Mouse (Mus musculus): ENCODE data around the gene Slc7a8. TPM values are rescaled to one million over a fixed set of nuclear protein-coding genes. Genes with fewer than 3 reads are reported as not detected.

Slc7a8 gene
- total and polyA plus RNA-seq, 2 experiments from 2014 or later, result 13.3 to 14.5 TPM

GRCm38 (mm10) chr14:54752938-54753337 is 28.8 kb downstream of the Slc7a8 start:
- TF ChIP-seq CTCF (IDR thresholded peaks at IDR 0.05; ENCODE audit: low read depth), result no peak
- ATAC-seq (no peak), DNase-seq (no peak)
- Histone ChIP-seq H3K4me1 (ENCODE audit: insufficient read depth) (no peaks in the 10 kb centered on the region), H3K27ac (ENCODE audit: low read depth, low read length) (no peak overlapping the region), H3K9ac (no peak overlapping the region), H3K9me3 (ENCODE audit: low read length) (no peaks in the 10 kb centered on the region), H3K36me3 (ENCODE audit: insufficient read depth) (no peaks in the 10 kb centered on the region), H3K4me3 (ENCODE audit: low read depth, low read length) (no peak overlapping the region), H3K27me3 (ENCODE audit: insufficient read depth, low read length) (no peaks in the 10 kb centered on the region), H3K4me2 (ENCODE audit: low read depth) (no peak overlapping the region)
- 79% methylated on average over 6 of the region's 6 CpGs for WGBS

DNA sequence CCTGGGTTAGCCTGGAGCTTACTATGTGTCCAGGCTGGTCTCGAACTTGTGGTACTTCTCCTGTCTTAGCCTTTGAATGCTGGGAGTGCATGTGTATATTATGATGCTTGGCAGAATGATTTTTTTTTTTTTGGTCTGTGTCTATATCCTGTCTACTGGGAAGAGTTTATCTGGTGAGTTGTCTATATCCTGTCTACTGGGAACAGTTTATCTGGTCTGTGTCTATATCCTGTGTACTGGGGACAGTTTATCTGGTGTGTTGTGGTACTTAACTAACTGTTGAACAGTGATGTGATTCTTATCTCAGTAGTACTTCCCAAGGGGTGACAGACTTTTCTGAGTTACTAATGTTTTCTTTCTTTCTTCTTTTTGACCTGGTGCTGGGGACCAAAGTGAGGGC is 30.0 kb downstream of the Slc7a8 start:
- no peak for ATAC-seq
- H3K4me3 ChIP-seq (ENCODE audit: low read depth, low read length), result no peak overlapping the region
- H3K4me1 ChIP-seq (ENCODE audit: insufficient read depth), result no peaks in the 10 kb centered on the region
- H3K9me3 ChIP-seq (ENCODE audit: low read length), result no peaks in the 10 kb centered on the region
- no peaks in the 10 kb centered on the region for H3K27me3 ChIP-seq (ENCODE audit: insufficient read depth, low read length)
- no peak overlapping the region for H3K27ac ChIP-seq (ENCODE audit: low read depth, low read length)
- no peak for DNase-seq
- H3K4me2 ChIP-seq (ENCODE audit: low read depth), result no peak overlapping the region
- H3K36me3 ChIP-seq (ENCODE audit: insufficient read depth), result peaks cover 3% of the 10 kb centered on the region; the same call in 1 of the 2 replicates
- 90% methylated on average over 1 of the region's 1 CpGs for WGBS
- H3K9ac ChIP-seq, result no peak overlapping the region
- no peak for TF ChIP-seq CTCF (IDR thresholded peaks at IDR 0.05; ENCODE audit: low read depth)

- H3K9ac ChIP-seq, result no peak overlapping the region
- no peaks in the 10 kb centered on the region for H3K4me1 ChIP-seq (ENCODE audit: insufficient read depth)
- no peaks in the 10 kb centered on the region for H3K27me3 ChIP-seq (ENCODE audit: insufficient read depth, low read length)
- no peak for TF ChIP-seq CTCF (IDR thresholded peaks at IDR 0.05; ENCODE audit: low read depth)
- no peak overlapping the region for H3K27ac ChIP-seq (ENCODE audit: low read depth, low read length)
- H3K36me3 ChIP-seq (ENCODE audit: insufficient read depth), result peaks cover 4% of the 10 kb centered on the region; the same call in 1 of the 2 replicates
- no peak overlapping the region for H3K4me2 ChIP-seq (ENCODE audit: low read depth)
- DNase-seq, result no peak
- no peak overlapping the region for H3K4me3 ChIP-seq (ENCODE audit: low read depth, low read length)
- no peaks in the 10 kb centered on the region for H3K9me3 ChIP-seq (ENCODE audit: low read length)
- WGBS, result 77% methylated on average over 4 of the region's 4 CpGs
- ATAC-seq, result no peak
These were observed 32.5 kb downstream of the Slc7a8 start for GRCm38 (mm10) chr14:54749238-54749637.

- no peaks in the 10 kb centered on the region for H3K27me3 ChIP-seq (ENCODE audit: insufficient read depth, low read length)
- peaks cover 4% of the 10 kb centered on the region; the same call in 1 of the 2 replicates for H3K36me3 ChIP-seq (ENCODE audit: insufficient read depth)
- TF ChIP-seq CTCF (IDR thresholded peaks at IDR 0.05; ENCODE audit: low read depth), result no peak
- ATAC-seq, result no peak
- H3K9me3 ChIP-seq (ENCODE audit: low read length), result no peaks in the 10 kb centered on the region
- H3K4me2 ChIP-seq (ENCODE audit: low read depth), result no peak overlapping the region
- no peak overlapping the region for H3K27ac ChIP-seq (ENCODE audit: low read depth, low read length)
- no peak for DNase-seq
- 83% methylated on average over 16 of the region's 16 CpGs for WGBS
- H3K9ac ChIP-seq, result no peak overlapping the region
- no peak overlapping the region for H3K4me3 ChIP-seq (ENCODE audit: low read depth, low read length)
- H3K4me1 ChIP-seq (ENCODE audit: insufficient read depth), result no peaks in the 10 kb centered on the region
These were observed 33.5 kb downstream of the Slc7a8 start for GRCm38 (mm10) chr14:54747942-54748917.

GRCm38 (mm10) chr14:54746038-54746437 is 35.7 kb downstream of the Slc7a8 start:
- TF ChIP-seq CTCF (IDR thresholded peaks at IDR 0.05; ENCODE audit: low read depth), result no peak
- Histone ChIP-seq H3K9me3 (ENCODE audit: low read length) (no peaks in the 10 kb centered on the region), H3K27me3 (ENCODE audit: insufficient read depth, low read length) (no peaks in the 10 kb centered on the region), H3K36me3 (ENCODE audit: insufficient read depth) (peaks cover 4% of the 10 kb centered on the region; the same call in 1 of the 2 replicates), H3K27ac (ENCODE audit: low read depth, low read length) (no peak overlapping the region), H3K4me3 (ENCODE audit: low read depth, low read length) (no peak overlapping the region), H3K4me2 (ENCODE audit: low read depth) (no peak overlapping the region), H3K9ac (no peak overlapping the region), H3K4me1 (ENCODE audit: insufficient read depth) (no peaks in the 10 kb centered on the region)
- 94% methylated on average over 9 of the region's 9 CpGs for WGBS
- ATAC-seq (no peak), DNase-seq (no peak)

- H3K4me3 ChIP-seq (ENCODE audit: low read depth, low read length), result no peak overlapping the region
- no peak overlapping the region for H3K9ac ChIP-seq
- no peaks in the 10 kb centered on the region for H3K27me3 ChIP-seq (ENCODE audit: insufficient read depth, low read length)
- no peak for DNase-seq
- H3K36me3 ChIP-seq (ENCODE audit: insufficient read depth), result peaks cover 4% of the 10 kb centered on the region; the same call in 1 of the 2 replicates
- 80% methylated on average over 8 of the region's 8 CpGs for WGBS
- TF ChIP-seq CTCF (IDR thresholded peaks at IDR 0.05; ENCODE audit: low read depth), result no peak
- no peak for ATAC-seq
- H3K27ac ChIP-seq (ENCODE audit: low read depth, low read length), result no peak overlapping the region
- no peaks in the 10 kb centered on the region for H3K4me1 ChIP-seq (ENCODE audit: insufficient read depth)
- H3K9me3 ChIP-seq (ENCODE audit: low read length), result no peaks in the 10 kb centered on the region
- no peak overlapping the region for H3K4me2 ChIP-seq (ENCODE audit: low read depth)
These were observed 37.3 kb downstream of the Slc7a8 start for GRCm38 (mm10) chr14:54744473-54744872.

- ATAC-seq, result no peak
- Histone ChIP-seq H3K9ac (no peak overlapping the region), H3K4me2 (ENCODE audit: low read depth) (no peak overlapping the region), H3K9me3 (ENCODE audit: low read length) (no peaks in the 10 kb centered on the region), H3K27ac (ENCODE audit: low read depth, low read length) (no peak overlapping the region), H3K4me1 (ENCODE audit: insufficient read depth) (0 out of 2 replicates have a peak, but pooled peaks cover 2% of the 10 kb centered on the region), H3K4me3 (ENCODE audit: low read depth, low read length) (no peak overlapping the region), H3K27me3 (ENCODE audit: insufficient read depth, low read length) (no peaks in the 10 kb centered on the region), H3K36me3 (ENCODE audit: insufficient read depth) (peaks cover 4% of the 10 kb centered on the region; the same call in 1 of the 2 replicates)
- TF ChIP-seq CTCF (IDR thresholded peaks at IDR 0.05; ENCODE audit: low read depth), result no peak
- DNase-seq, result no peak
- WGBS, result 88% methylated on average over 2 of the region's 2 CpGs
These were observed 39.4 kb downstream of the Slc7a8 start for GRCm38 (mm10) chr14:54742375-54742774.

Data from forebrain, postnatal 0 days (tissue).